Mouse (Mus musculus) heart, postnatal 0 days (tissue): ENCODE measurements around the gene Atp5g1.

Experiments
- CTCF ChIP-seq: IDR thresholded peaks from 2 replicates; pipeline ENCODE4 v1.5.1; 2016; ENCODE audit warnings: antibody characterized with exemption, control low read depth, low read depth
- EP300 ChIP-seq: IDR thresholded peaks from 2 replicates; pipeline ENCODE4 v1.6.1; 2016; ENCODE audit warnings: antibody characterized with exemption, low read depth

DNA sequence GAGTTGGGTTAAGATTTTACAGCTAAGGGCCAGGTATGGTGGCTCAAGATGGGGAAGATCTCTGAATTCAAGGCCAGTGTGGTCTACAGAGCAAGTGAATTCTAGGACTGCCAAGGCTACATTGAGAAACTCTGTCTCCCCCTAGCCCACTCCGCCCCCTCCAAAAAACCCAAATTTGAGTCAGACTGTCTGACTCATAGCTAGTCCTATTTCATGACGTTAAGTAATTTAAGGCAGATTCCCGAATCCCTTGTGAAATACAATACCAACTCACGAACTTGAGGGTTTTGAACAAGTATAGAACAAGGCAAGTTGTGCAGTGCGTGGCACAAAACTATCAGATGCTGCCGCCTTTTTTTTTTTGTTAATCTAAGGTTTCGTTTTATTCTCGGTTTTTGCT is 41.4 kb downstream of the Atp5g1 start:
- no peak for TF ChIP-seq CTCF
- no peak for TF ChIP-seq EP300
